8 mouse cellular contexts compared by ENCODE assay signal in the genomic region with DNA sequence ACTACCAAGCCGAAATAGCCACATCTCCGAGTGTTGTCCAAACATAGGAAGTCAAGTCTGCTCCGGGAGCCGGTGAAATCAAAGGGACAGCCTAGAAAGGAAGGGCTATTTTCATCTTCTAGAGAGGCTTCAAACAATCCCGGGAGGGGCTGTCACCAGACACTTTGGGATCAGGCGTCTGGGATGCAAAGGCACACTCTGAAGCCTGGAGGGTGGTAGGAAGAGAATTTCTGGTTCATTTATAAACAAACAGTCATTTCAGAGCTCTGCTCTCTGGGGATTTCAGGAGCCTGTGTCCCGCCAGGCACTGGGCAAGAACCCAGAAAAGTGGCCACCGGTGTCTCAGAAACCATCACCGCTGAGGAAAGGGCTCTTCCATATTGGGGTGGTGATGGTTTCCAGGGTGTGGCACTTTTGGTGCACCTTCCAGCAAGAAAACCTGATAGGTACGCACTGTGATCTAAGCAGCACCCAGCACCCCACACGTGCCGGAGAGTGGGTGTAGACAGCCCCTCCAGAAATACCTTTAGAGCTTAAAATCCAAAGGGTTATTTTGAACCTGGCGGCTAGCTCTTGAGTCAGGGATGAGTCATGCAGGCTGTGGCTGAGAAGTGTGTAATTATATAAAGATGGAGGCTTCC. TPM values are rescaled to one million over a fixed set of nuclear protein-coding genes. Genes with fewer than 3 reads are reported as not detected.
DNase-seq lines count a peak whose midpoint lies in the region; ATAC-seq and TF ChIP-seq lines count a peak whose summit lies in the region.

No protein-coding gene starts in this region.

- H3K4me2 ChIP-seq in hindbrain, embryonic 15.5 days = no peak overlapping the region
- H3K4me2 ChIP-seq in lung, postnatal 0 days (replicated peaks; ENCODE audit: low read depth, low read length) = 0 out of 2 replicates have a peak overlapping the region, but pooled peaks have one; percentile 6

- TF ChIP-seq EP300 in heart, adult 2 months (IDR thresholded peaks at IDR 0.05; ENCODE audit: insufficient read depth, low read depth, low read length) = no peak
- TF ChIP-seq EP300 in lung, postnatal 0 days (IDR thresholded peaks at IDR 0.05) = peak; percentile 51

- intact Hi-C loops in heart, adult 2 months (cut with DNase I) = no loop called here

- H3K27me3 ChIP-seq in heart, adult 2 months (ENCODE audit: control insufficient read depth, insufficient read depth, low read length) = no peaks in the 10 kb centered on the region
- H3K27me3 ChIP-seq in C2C12 (ENCODE audit: control insufficient read depth, insufficient read depth, insufficient read length) = peaks cover 1% of the 10 kb centered on the region
- H3K27me3 ChIP-seq in hindbrain, embryonic 15.5 days = no peaks in the 10 kb centered on the region
- no peaks in the 10 kb centered on the region for H3K27me3 ChIP-seq in lung, postnatal 0 days (replicated peaks; ENCODE audit: insufficient read depth, low read length)

- no peaks in the 10 kb centered on the region for H3K36me3 ChIP-seq in heart, adult 2 months (ENCODE audit: control insufficient read depth, insufficient read depth, low read length)
- no peaks in the 10 kb centered on the region for H3K36me3 ChIP-seq in C2C12 (ENCODE audit: control insufficient read depth, insufficient read depth)
- H3K36me3 ChIP-seq in hindbrain, embryonic 15.5 days = no peaks in the 10 kb centered on the region
- no peaks in the 10 kb centered on the region for H3K36me3 ChIP-seq in lung, postnatal 0 days (ENCODE audit: insufficient read depth, low read length)

- no peaks in the 10 kb centered on the region for H3K79me2 ChIP-seq in heart, adult 2 months (replicated peaks; ENCODE audit: control insufficient read depth, insufficient read depth, low read length)
- H3K79me2 ChIP-seq in C2C12 (ENCODE audit: control insufficient read depth, insufficient read depth) = no peaks in the 10 kb centered on the region

- H3K9ac ChIP-seq in heart, adult 2 months (ENCODE audit: low read depth, low read length) = no peak overlapping the region
- H3K9ac ChIP-seq in hindbrain, embryonic 15.5 days = no peak overlapping the region
- no peak overlapping the region for H3K9ac ChIP-seq in lung, postnatal 0 days (replicated peaks; ENCODE audit: low read depth)

- no peak for ATAC-seq in hindbrain, embryonic 15.5 days (ENCODE audit: low FRiP score, low read depth)
- ATAC-seq in lung, postnatal 0 days = peak; percentile 69
- no peak for ATAC-seq in megakaryocyte-erythroid progenitor cell, adult 5-6 weeks (replicated peaks; ENCODE audit: low FRiP score, low TSS enrichment, poor library complexity, severe bottlenecking)

- H3K4me1 ChIP-seq in heart, adult 2 months (ENCODE audit: control insufficient read depth, insufficient read depth, low read length) = peaks cover 18% of the 10 kb centered on the region
- peaks cover 25% of the 10 kb centered on the region for H3K4me1 ChIP-seq in hindbrain, embryonic 15.5 days (replicated peaks)
- peaks cover 10% of the 10 kb centered on the region; the same call in 1 of the 2 replicates for H3K4me1 ChIP-seq in lung, postnatal 0 days (ENCODE audit: insufficient read depth, low read depth, low read length)

- H3K9me3 ChIP-seq in hindbrain, embryonic 15.5 days = no peaks in the 10 kb centered on the region
- no peaks in the 10 kb centered on the region for H3K9me3 ChIP-seq in lung, postnatal 0 days (ENCODE audit: low read length)

- peak; percentile 16 to 38 for DNase-seq in heart, adult 2 months
- DNase-seq in heart, adult 11 months = no peak
- peak; percentile 74 for DNase-seq in lung, postnatal 0 days (ENCODE audit: low spot score)
- DNase-seq in cerebellum, postnatal 10 days = no peak
- DNase-seq in urinary bladder, adult 2 months (ENCODE audit: low spot score) = no peak

- H3ac ChIP-seq in C2C12 (ENCODE audit: control insufficient read depth, insufficient read length, low read depth) = no peak overlapping the region

- no peak overlapping the region; the same call in 1 of the 2 replicates for H3K27ac ChIP-seq in heart, adult 2 months
- H3K27ac ChIP-seq in hindbrain, embryonic 15.5 days (replicated peaks) = 0 out of 2 replicates have a peak overlapping the region, but pooled peaks have one; percentile 60
- H3K27ac ChIP-seq in lung, postnatal 0 days (ENCODE audit: low read length) = peak overlapping the region; percentile 75

- no peak for TF ChIP-seq POLR2A in heart, adult 2 months (IDR thresholded peaks at IDR 0.05; ENCODE audit: insufficient read depth, low read depth, low read length)

- WGBS in heart, adult 2 months = 25% methylated on average over 13 of the region's 13 CpGs
- WGBS in hindbrain, embryonic 15.5 days = 77% methylated on average over 13 of the region's 13 CpGs
- WGBS in lung, postnatal 0 days = 23% methylated on average over 13 of the region's 13 CpGs

- TF ChIP-seq CTCF in heart, adult 2 months (IDR thresholded peaks at IDR 0.05) = no peak
- no peak for TF ChIP-seq CTCF in C2C12 (IDR thresholded peaks at IDR 0.05; ENCODE audit: control insufficient read depth, insufficient read depth, insufficient read length)
- TF ChIP-seq CTCF in lung, postnatal 0 days (IDR thresholded peaks at IDR 0.05) = no peak

- no peaks in the 10 kb centered on the region for H3K79me3 ChIP-seq in C2C12 (ENCODE audit: low read depth)

- no peak overlapping the region for H3K4me3 ChIP-seq in heart, adult 2 months
- H3K4me3 ChIP-seq in C2C12 (ENCODE audit: insufficient read depth, poor library complexity, severe bottlenecking) = no peak overlapping the region
- no peak overlapping the region for H3K4me3 ChIP-seq in hindbrain, embryonic 15.5 days
- no peak overlapping the region for H3K4me3 ChIP-seq in lung, postnatal 0 days (ENCODE audit: low read depth, low read length)

TF ChIP-seq in C2C12, 6 proteins besides CTCF, POLR2A, EP300 and RAD21:
- TF ChIP-seq FOSL1 (IDR thresholded peaks at IDR 0.05; ENCODE audit: insufficient read depth, low read length, poor library complexity, severe bottlenecking) (peak; percentile 86), USF1 (IDR thresholded peaks at IDR 0.05; ENCODE audit: low read depth) (peak; percentile 33), MYOD1 (IDR thresholded peaks at IDR 0.05; ENCODE audit: control insufficient read depth, insufficient read length, low read depth) (no peak), MAX (IDR thresholded peaks at IDR 0.05) (peak; percentile 43)

RNA-seq across cellular contexts. Expression of gene Adamtsl2, which starts 17.3 kb away (rescaled TPM):
- total RNA-seq in heart, adult 2 months (2021) = 10 to 100 TPM in 1 of 2 experiments, 1 to 10 TPM in 1; 9.2 to 18.9 TPM
- 27.0 and 38.7 TPM in 2 replicates for polyA plus RNA-seq in heart, adult 2 months (2012; rRNA removed)
- polyA plus RNA-seq in C2C12 (2012; fragmentation: generic; extraction: Trizol) = 0.04 TPM
- 8.0 and 10.4 TPM in 2 replicates for polyA plus RNA-seq in hindbrain, embryonic 15.5 days (2015; fragmentation: Nextera tagmentation; extraction: Ambion mirVana)
- 50.6 and 52.3 TPM in 2 replicates for polyA plus RNA-seq in lung, postnatal 0 days (2015; fragmentation: Nextera tagmentation; extraction: Ambion mirVana)
- 1.2 TPM in 1 of 2 replicates, not detected in the other for total RNA-seq in megakaryocyte-erythroid progenitor cell, adult 5-6 weeks (2014; fragmentation: Nextera tagmentation)
- total RNA-seq in megakaryocyte-erythroid progenitor cell, adult 5-6 weeks (2017) = not detected in 2 replicates
- polyA plus RNA-seq in urinary bladder, adult 2 months (2012; rRNA removed) = 3.1 and 5.1 TPM in 2 replicates

RNA-seq across cellular contexts. Expression of gene Mymk, which starts 24.5 kb away (rescaled TPM):
- total RNA-seq in heart, adult 2 months (2021) = not detected
- 0.10 TPM in 1 of 2 replicates, not detected in the other for polyA plus RNA-seq in heart, adult 2 months (2012; rRNA removed)
- 3.8 TPM for polyA plus RNA-seq in C2C12 (2012; fragmentation: generic; extraction: Trizol)
- polyA plus RNA-seq in hindbrain, embryonic 15.5 days (2015; fragmentation: Nextera tagmentation; extraction: Ambion mirVana) = 0.22 and 0.35 TPM in 2 replicates
- 0.36 and 0.76 TPM in 2 replicates for polyA plus RNA-seq in lung, postnatal 0 days (2015; fragmentation: Nextera tagmentation; extraction: Ambion mirVana)
- total RNA-seq in megakaryocyte-erythroid progenitor cell, adult 5-6 weeks (2014; fragmentation: Nextera tagmentation) = not detected in 2 replicates
- total RNA-seq in megakaryocyte-erythroid progenitor cell, adult 5-6 weeks (2017) = not detected in 2 replicates
- polyA plus RNA-seq in urinary bladder, adult 2 months (2012; rRNA removed) = not detected in 2 replicates

RNA-seq across cellular contexts. Expression of gene Fam163b, which starts 45.8 kb away (rescaled TPM):
- total RNA-seq in heart, adult 2 months (2021) = under 1 TPM; 0.44 to 0.77 TPM
- polyA plus RNA-seq in heart, adult 2 months (2012; rRNA removed) = 1.1 and 1.4 TPM in 2 replicates
- not detected for polyA plus RNA-seq in C2C12 (2012; fragmentation: generic; extraction: Trizol)
- polyA plus RNA-seq in hindbrain, embryonic 15.5 days (2015; fragmentation: Nextera tagmentation; extraction: Ambion mirVana) = 7.7 and 9.6 TPM in 2 replicates
- 0.26 and 0.43 TPM in 2 replicates for polyA plus RNA-seq in lung, postnatal 0 days (2015; fragmentation: Nextera tagmentation; extraction: Ambion mirVana)
- not detected in 2 replicates for total RNA-seq in megakaryocyte-erythroid progenitor cell, adult 5-6 weeks (2014; fragmentation: Nextera tagmentation)
- not detected in 2 replicates for total RNA-seq in megakaryocyte-erythroid progenitor cell, adult 5-6 weeks (2017)
- polyA plus RNA-seq in urinary bladder, adult 2 months (2012; rRNA removed) = 0.09 and 0.11 TPM in 2 replicates

Comparison
In these comparisons a context has a peak if more than half of its experiments do, and no peak if none do; other contexts are left out.
1. DNase-seq: peak in heart, adult 2 months (2 of 2) and lung, postnatal 0 days (single experiment); none in heart, adult 11 months (single experiment), cerebellum, postnatal 10 days (0 of 2) and urinary bladder, adult 2 months (single experiment).